Mouse (Mus musculus) stomach, postnatal 0 days (tissue): ENCODE results near the gene Wdr31.

Experiments
- CTCF ChIP-seq: IDR thresholded peaks from 2 replicates; pipeline ENCODE4 v1.5.1; 2016; ENCODE audit warnings: antibody characterized with exemption, low read depth, mild to moderate bottlenecking, moderate library complexity
- EP300 ChIP-seq: optimal IDR thresholded peaks from 2 replicates; pipeline ENCODE3; 2016; ENCODE audit warnings: antibody characterized with exemption

GRCm38 (mm10) chr4:62485450-62486161 is 14.9 kb upstream of the Wdr31 start:
- TF ChIP-seq CTCF (no peak), EP300 (no peak)
